Mouse (Mus musculus) G1E (cell line): ENCODE results near the gene Nfatc2ip.

ENCODE experiments used
- CTCF ChIP-seq: IDR thresholded peaks from 2 replicates; pipeline ENCODE4 v1.5.1; 2012; ENCODE audit warnings: low read depth, low read length, inconsistent platforms, mixed read lengths
- GATA1 ChIP-seq: IDR thresholded peaks from 2 replicates; pipeline ENCODE4 v1.6.1; 2012; ENCODE audit warnings: borderline replicate concordance, low read length, inconsistent platforms, mixed read lengths

DNA sequence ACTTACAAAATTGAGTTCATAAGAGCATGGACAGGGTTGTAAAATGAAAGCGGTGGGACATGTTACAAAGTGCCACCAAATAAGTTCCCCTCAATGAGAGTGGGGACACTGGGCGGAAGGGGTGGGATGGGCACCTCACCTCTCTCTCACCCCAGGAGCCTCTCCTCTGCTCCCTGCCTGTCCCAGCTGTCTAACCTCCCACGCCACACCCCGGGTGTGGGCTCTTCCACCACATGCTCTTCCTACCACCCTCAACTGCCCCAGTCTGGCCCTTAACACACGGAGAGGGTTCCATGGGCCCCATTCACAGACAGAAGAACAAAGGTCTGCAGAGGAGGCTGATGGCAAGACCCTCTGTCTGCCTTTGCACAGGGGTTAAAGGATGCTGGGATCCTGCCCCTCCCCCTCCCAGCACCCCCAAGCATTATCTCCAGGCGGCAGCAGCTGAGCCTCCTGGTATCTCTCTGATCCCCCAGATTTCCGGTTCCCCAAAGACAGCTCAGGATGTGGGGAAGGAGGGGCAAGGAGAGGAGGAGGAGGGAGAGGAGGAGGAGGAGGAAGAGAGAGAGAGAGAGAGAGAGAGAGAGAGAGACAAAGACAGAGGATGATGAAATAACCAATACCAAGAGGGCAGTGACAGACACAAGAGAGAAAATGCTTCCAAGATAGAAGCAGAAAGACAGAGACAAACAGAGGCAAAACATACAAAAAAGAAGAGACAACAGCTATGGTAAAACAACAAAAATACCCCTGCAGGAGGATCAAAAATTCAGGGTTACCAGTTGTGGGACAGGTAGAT, 39.5 kb downstream of the Nfatc2ip start:
- TF ChIP-seq CTCF (no peak), GATA1 (no peak)
